ENCODE assay signal across 15 mouse cellular contexts in genomic region chr3:156170076-156170475, GRCm38 (mm10).
"Had no signal": no experiment of that assay in that cellular context is flagged by ENCODE, and none has a peak within 500 bp of the region (broad histone marks: within the 10 kb centered on the region; RNA-seq: fewer than 3 reads in every experiment).

No protein-coding gene starts in this region.

- H3K4me1 ChIP-seq: megakaryocyte, embryonic 14.5 days; midbrain, embryonic 13.5 days; midbrain, embryonic 15.5 days; neural tube, embryonic 12.5 days; stomach, embryonic 15.5 days had no signal

- H3K4me3 ChIP-seq: megakaryocyte, embryonic 14.5 days; midbrain, embryonic 13.5 days; midbrain, embryonic 15.5 days; neural tube, embryonic 12.5 days; stomach, embryonic 15.5 days had no signal

- H3K36me3 ChIP-seq: midbrain, embryonic 13.5 days; midbrain, embryonic 15.5 days; neural tube, embryonic 12.5 days; stomach, embryonic 15.5 days had no signal

- DNase-seq: lung, adult 18-20 months; lung, embryonic 14.5 days; lung, postnatal 10 days; lung, postnatal 4 days; right cerebral cortex, postnatal 14 days; thymus, adult 2 months; thymus, postnatal 25 days; thymus, postnatal 4 days had no signal

- H3K27ac ChIP-seq: midbrain, embryonic 13.5 days; midbrain, embryonic 15.5 days; neural tube, embryonic 12.5 days; stomach, embryonic 15.5 days; stomach, postnatal 0 days had no signal

- ATAC-seq: midbrain, embryonic 13.5 days; midbrain, embryonic 15.5 days had no signal

- H3K9me3 ChIP-seq: megakaryocyte, embryonic 14.5 days; midbrain, embryonic 13.5 days; midbrain, embryonic 15.5 days; neural tube, embryonic 12.5 days; stomach, embryonic 15.5 days had no signal

- H3K4me2 ChIP-seq: lung, embryonic 14.5 days; midbrain, embryonic 11.5 days; midbrain, embryonic 13.5 days; midbrain, embryonic 15.5 days; neural tube, embryonic 12.5 days; stomach, embryonic 15.5 days had no signal

- H3K9ac ChIP-seq: lung, embryonic 14.5 days; midbrain, embryonic 13.5 days; midbrain, embryonic 15.5 days; neural tube, embryonic 12.5 days; stomach, embryonic 15.5 days had no signal

- H3K27me3 ChIP-seq: megakaryocyte, embryonic 14.5 days; midbrain, embryonic 13.5 days; midbrain, embryonic 15.5 days; neural tube, embryonic 12.5 days; stomach, embryonic 15.5 days had no signal
